Mouse (Mus musculus) liver, adult 2 months (tissue): ENCODE results near the gene Zc3h8.

ENCODE experiments used
- CTCF ChIP-seq: fragments of 200-500 bp; IDR thresholded peaks from 2 replicates; pipeline ENCODE4 v1.5.1; 2011; ENCODE audit warnings: low read depth, low read length, control low read depth
- POLR2A ChIP-seq: fragments of 200-500 bp; IDR thresholded peaks from 2 replicates; pipeline ENCODE4 v1.6.1; 2011; ENCODE audit warnings: low read length, control low read depth; ENCODE audit not compliant: insufficient read depth; ENCODE audit errors: extremely low read depth

- TF ChIP-seq CTCF, result no peak
- no peak for TF ChIP-seq POLR2A
Measured at GRCm38 (mm10) chr2:128972301-128972700, 28.4 kb upstream of the Zc3h8 start.
